Mouse (Mus musculus) erythroblast, embryonic 14.5 days (primary cell): ENCODE measurements around the gene Cstl1. TPM values are rescaled to one million over a fixed set of nuclear protein-coding genes. Genes with fewer than 3 reads are reported as not detected.
"Not testable (repeated sequence)": the region's sequence is repeated elsewhere in the genome, so short reads cannot be mapped to it uniquely, and the experiment has no call there.

Experiments used
- H3K27me3 ChIP-seq: 2 replicates; pipeline ENCODE4 v1.6.1; 2012; ENCODE audit warnings: inconsistent platforms; ENCODE audit not compliant: control insufficient read depth
- H3K36me3 ChIP-seq: 2 replicates; pipeline ENCODE4 v1.6.1; 2012; ENCODE audit warnings: mild to moderate bottlenecking, inconsistent platforms; ENCODE audit not compliant: control insufficient read depth
- H3K4me1 ChIP-seq: 2 replicates; pipeline ENCODE4 v1.6.1; 2012; ENCODE audit warnings: inconsistent platforms; ENCODE audit not compliant: control insufficient read depth
- H3K4me3 ChIP-seq: replicated peaks from 2 replicates; pipeline ENCODE3; 2012; ENCODE audit warnings: moderate library complexity, mild to moderate bottlenecking, inconsistent platforms
- H3K9me3 ChIP-seq: 2 replicates; pipeline ENCODE4 v1.6.1; 2012; ENCODE audit warnings: low read length, inconsistent platforms, mixed read lengths; ENCODE audit not compliant: control insufficient read depth
- GATA1 ChIP-seq: IDR thresholded peaks from 2 replicates; pipeline ENCODE4 v1.6.1; 2012; ENCODE audit warnings: low read length, inconsistent platforms, mixed read lengths
- TAL1 ChIP-seq: IDR thresholded peaks from 3 replicates; pipeline ENCODE4 v1.6.1; 2012; ENCODE audit warnings: low read length, inconsistent platforms, mixed read lengths
- polyA plus RNA-seq: library from polyadenylated mRNA; stranded (reverse); fragments of >175 nt; gene quantifications from 2 replicates; pipeline ENCODE4 v1.2.3, GENCODE M21; 2012

The Cstl1 gene
- polyA plus RNA-seq, 1 experiment: not detected

- Histone ChIP-seq H3K36me3 (no peaks in the 10 kb centered on the region), H3K4me3 (no peak overlapping the region), H3K4me1 (no peaks in the 10 kb centered on the region), H3K9me3 (no peaks in the 10 kb centered on the region), H3K27me3 (no peaks in the 10 kb centered on the region)
- TF ChIP-seq GATA1 (no peak), TAL1 (no peak)
Observed at GRCm38 (mm10) chr2:148743846-148744407, 6.2 kb upstream of the Cstl1 start.

- Histone ChIP-seq H3K4me1 (peaks cover 2% of the 10 kb centered on the region; the same call in 1 of the 2 replicates), H3K36me3 (no peaks in the 10 kb centered on the region), H3K27me3 (no peaks in the 10 kb centered on the region), H3K4me3 (peak overlapping the region; percentile 25), H3K9me3 (no peaks in the 10 kb centered on the region)
- TF ChIP-seq GATA1: no peak
- no peak for TF ChIP-seq TAL1
Observed at GRCm38 (mm10) chr2:148751893-148752813, 2.0 kb downstream of the Cstl1 start.

- H3K4me3 ChIP-seq: no peak overlapping the region
- H3K4me1 ChIP-seq: peaks cover 2% of the 10 kb centered on the region; the same call in 1 of the 2 replicates
- TF ChIP-seq GATA1 (no peak), TAL1 (no peak)
- no peaks in the 10 kb centered on the region for H3K27me3 ChIP-seq
- H3K9me3 ChIP-seq: no peaks in the 10 kb centered on the region
- no peaks in the 10 kb centered on the region for H3K36me3 ChIP-seq
Observed at GRCm38 (mm10) chr2:148754310-148754846, 4.2 kb downstream of the Cstl1 start.

GRCm38 (mm10) chr2:148763648-148764388 is 13.7 kb downstream of the Cstl1 start:
- H3K9me3 ChIP-seq: no peaks in the 10 kb centered on the region
- H3K4me1 ChIP-seq: no peaks in the 10 kb centered on the region
- TF ChIP-seq TAL1: no peak
- H3K27me3 ChIP-seq: no peaks in the 10 kb centered on the region
- H3K4me3 ChIP-seq: no peak overlapping the region
- H3K36me3 ChIP-seq: no peaks in the 10 kb centered on the region

- H3K27me3 ChIP-seq, H3K9me3 ChIP-seq, H3K36me3 ChIP-seq, H3K4me1 ChIP-seq, H3K4me3 ChIP-seq: not testable (repeated sequence)
Observed at GRCm38 (mm10) chr2:148771397-148771796, 21.2 kb downstream of the Cstl1 start, which contains the start of gene Cst11. Gene Cst11, minus strand, starts transcription at chr2:148771497.

GRCm38 (mm10) chr2:148781709-148782108 is 31.6 kb downstream of the Cstl1 start, which contains the start of gene 8030411F24Rik:
Gene 8030411F24Rik, plus strand, starts transcription at chr2:148782009.
- H3K4me1 ChIP-seq: no peaks in the 10 kb centered on the region
- no peaks in the 10 kb centered on the region for H3K9me3 ChIP-seq
- H3K4me3 ChIP-seq: no peak within 1 kb of the TSS
- H3K27me3 ChIP-seq: no peaks in the 10 kb centered on the region
- TF ChIP-seq TAL1: no peak
- TF ChIP-seq GATA1: no peak
- H3K36me3 ChIP-seq: no peaks in the 10 kb centered on the region

- no peak for TF ChIP-seq TAL1
- TF ChIP-seq GATA1: no peak
- Histone ChIP-seq H3K27me3 (no peaks in the 10 kb centered on the region), H3K36me3 (no peaks in the 10 kb centered on the region), H3K4me3 (no peak within 1 kb of the TSS), H3K4me1 (no peaks in the 10 kb centered on the region), H3K9me3 (peaks cover 3% of the 10 kb centered on the region)
Observed at GRCm38 (mm10) chr2:148789142-148789541, 39.0 kb downstream of the Cstl1 start, which contains the start of gene Cst12. Gene Cst12, plus strand, starts transcription at chr2:148789361.

GRCm38 (mm10) chr2:148798485-148798884 is 48.3 kb downstream of the Cstl1 start, which contains the start of gene Cst8:
Gene Cst8, plus strand, starts transcription at chr2:148798785.
- H3K4me1 ChIP-seq: no peaks in the 10 kb centered on the region
- H3K27me3 ChIP-seq: no peaks in the 10 kb centered on the region
- H3K4me3 ChIP-seq: no peak within 1 kb of the TSS
- H3K9me3 ChIP-seq: no peaks in the 10 kb centered on the region
- no peak for TF ChIP-seq GATA1
- no peak for TF ChIP-seq TAL1
- H3K36me3 ChIP-seq: no peaks in the 10 kb centered on the region
